Mouse (Mus musculus): Measurements from ENCODE around the gene Plxnc1. TPM values are rescaled to one million over a fixed set of nuclear protein-coding genes. Genes with fewer than 3 reads are reported as not detected.

Plxnc1 gene
- polyA plus RNA-seq, 1 experiment from 2014 or later = 0.70 TPM

- no peak for ATAC-seq
- no peaks in the 10 kb centered on the region for H3K4me1 ChIP-seq (replicated peaks; ENCODE audit: control insufficient read depth, insufficient read depth, low read length)
- H3K27ac ChIP-seq (ENCODE audit: low read depth, low read length) = no peak overlapping the region
- WGBS = 39% methylated on average over 21 of the region's 21 CpGs
- no peak overlapping the region for H3K9ac ChIP-seq (ENCODE audit: low read depth, low read length)
- no peak overlapping the region for H3K4me3 ChIP-seq (ENCODE audit: low read depth, low read length)
- H3K4me2 ChIP-seq (replicated peaks; ENCODE audit: low read depth) = no peak overlapping the region
- no peak for TF ChIP-seq CTCF (IDR thresholded peaks at IDR 0.05; ENCODE audit: low read depth)
- H3K27me3 ChIP-seq (replicated peaks; ENCODE audit: control insufficient read depth, insufficient read depth, low read length) = no peaks in the 10 kb centered on the region
- no peaks in the 10 kb centered on the region for H3K36me3 ChIP-seq (ENCODE audit: control insufficient read depth, insufficient read depth)
- no peaks in the 10 kb centered on the region for H3K9me3 ChIP-seq (ENCODE audit: control insufficient read depth)
Measured at GRCm38 (mm10) chr10:94905689-94906473, 38.8 kb downstream of the Plxnc1 start.

GRCm38 (mm10) chr10:94905219-94905618 lies 39.4 kb downstream of the Plxnc1 start:
- Histone ChIP-seq H3K9ac (ENCODE audit: low read depth, low read length) (no peak overlapping the region), H3K27ac (ENCODE audit: low read depth, low read length) (no peak overlapping the region), H3K4me3 (ENCODE audit: low read depth, low read length) (no peak overlapping the region), H3K27me3 (replicated peaks; ENCODE audit: control insufficient read depth, insufficient read depth, low read length) (no peaks in the 10 kb centered on the region), H3K4me1 (replicated peaks; ENCODE audit: control insufficient read depth, insufficient read depth, low read length) (no peaks in the 10 kb centered on the region), H3K9me3 (ENCODE audit: control insufficient read depth) (no peaks in the 10 kb centered on the region), H3K4me2 (replicated peaks; ENCODE audit: low read depth) (no peak overlapping the region), H3K36me3 (ENCODE audit: control insufficient read depth, insufficient read depth) (no peaks in the 10 kb centered on the region)
- WGBS = 50% methylated on average over 5 of the region's 5 CpGs
- ATAC-seq = no peak
- no peak for TF ChIP-seq CTCF (IDR thresholded peaks at IDR 0.05; ENCODE audit: low read depth)

- TF ChIP-seq CTCF (IDR thresholded peaks at IDR 0.05; ENCODE audit: low read depth) = no peak
- no peaks in the 10 kb centered on the region for H3K4me1 ChIP-seq (replicated peaks; ENCODE audit: control insufficient read depth, insufficient read depth, low read length)
- no peak overlapping the region for H3K9ac ChIP-seq (ENCODE audit: low read depth, low read length)
- no peaks in the 10 kb centered on the region for H3K27me3 ChIP-seq (replicated peaks; ENCODE audit: control insufficient read depth, insufficient read depth, low read length)
- H3K27ac ChIP-seq (ENCODE audit: low read depth, low read length) = no peak overlapping the region
- no peaks in the 10 kb centered on the region for H3K9me3 ChIP-seq (ENCODE audit: control insufficient read depth)
- WGBS = 92% methylated on average over 6 of the region's 6 CpGs
- H3K4me3 ChIP-seq (ENCODE audit: low read depth, low read length) = no peak overlapping the region
- H3K36me3 ChIP-seq (ENCODE audit: control insufficient read depth, insufficient read depth) = no peaks in the 10 kb centered on the region
- ATAC-seq = no peak
- no peak overlapping the region for H3K4me2 ChIP-seq (replicated peaks; ENCODE audit: low read depth)
Measured at GRCm38 (mm10) chr10:94896950-94897349, 47.7 kb downstream of the Plxnc1 start.

GRCm38 (mm10) chr10:94896311-94896710 lies 48.3 kb downstream of the Plxnc1 start:
- H3K9ac ChIP-seq (ENCODE audit: low read depth, low read length) = no peak overlapping the region
- 89% methylated on average over 2 of the region's 2 CpGs for WGBS
- no peaks in the 10 kb centered on the region for H3K27me3 ChIP-seq (replicated peaks; ENCODE audit: control insufficient read depth, insufficient read depth, low read length)
- H3K9me3 ChIP-seq (ENCODE audit: control insufficient read depth) = no peaks in the 10 kb centered on the region
- H3K27ac ChIP-seq (ENCODE audit: low read depth, low read length) = no peak overlapping the region
- TF ChIP-seq CTCF (IDR thresholded peaks at IDR 0.05; ENCODE audit: low read depth) = no peak
- no peaks in the 10 kb centered on the region for H3K4me1 ChIP-seq (replicated peaks; ENCODE audit: control insufficient read depth, insufficient read depth, low read length)
- H3K4me3 ChIP-seq (ENCODE audit: low read depth, low read length) = no peak overlapping the region
- no peaks in the 10 kb centered on the region for H3K36me3 ChIP-seq (ENCODE audit: control insufficient read depth, insufficient read depth)
- no peak for ATAC-seq
- H3K4me2 ChIP-seq (replicated peaks; ENCODE audit: low read depth) = no peak overlapping the region

- Histone ChIP-seq H3K27ac (ENCODE audit: low read depth, low read length) (no peak overlapping the region), H3K4me1 (replicated peaks; ENCODE audit: control insufficient read depth, insufficient read depth, low read length) (no peaks in the 10 kb centered on the region), H3K27me3 (replicated peaks; ENCODE audit: control insufficient read depth, insufficient read depth, low read length) (no peaks in the 10 kb centered on the region), H3K4me3 (ENCODE audit: low read depth, low read length) (no peak overlapping the region), H3K9ac (ENCODE audit: low read depth, low read length) (no peak overlapping the region), H3K9me3 (ENCODE audit: control insufficient read depth) (no peaks in the 10 kb centered on the region), H3K4me2 (replicated peaks; ENCODE audit: low read depth) (no peak overlapping the region), H3K36me3 (ENCODE audit: control insufficient read depth, insufficient read depth) (no peaks in the 10 kb centered on the region)
- WGBS = 87% methylated on average over 3 of the region's 3 CpGs
- no peak for ATAC-seq
- no peak for TF ChIP-seq CTCF (IDR thresholded peaks at IDR 0.05; ENCODE audit: low read depth)
Measured at GRCm38 (mm10) chr10:94895876-94896275, 48.8 kb downstream of the Plxnc1 start.

- no peak for ATAC-seq
- TF ChIP-seq CTCF (IDR thresholded peaks at IDR 0.05; ENCODE audit: low read depth) = no peak
- H3K36me3 ChIP-seq (ENCODE audit: control insufficient read depth, insufficient read depth) = no peaks in the 10 kb centered on the region
- no peaks in the 10 kb centered on the region for H3K4me1 ChIP-seq (replicated peaks; ENCODE audit: control insufficient read depth, insufficient read depth, low read length)
- no peaks in the 10 kb centered on the region for H3K9me3 ChIP-seq (ENCODE audit: control insufficient read depth)
- no peak overlapping the region for H3K4me2 ChIP-seq (replicated peaks; ENCODE audit: low read depth)
- WGBS = 76% methylated on average over 4 of the region's 4 CpGs
- H3K27ac ChIP-seq (ENCODE audit: low read depth, low read length) = no peak overlapping the region
- H3K9ac ChIP-seq (ENCODE audit: low read depth, low read length) = no peak overlapping the region
- no peak overlapping the region for H3K4me3 ChIP-seq (ENCODE audit: low read depth, low read length)
- no peaks in the 10 kb centered on the region for H3K27me3 ChIP-seq (replicated peaks; ENCODE audit: control insufficient read depth, insufficient read depth, low read length)
Measured at GRCm38 (mm10) chr10:94889735-94890134, 54.9 kb downstream of the Plxnc1 start.
